Mouse (Mus musculus): Measurements from ENCODE around the gene Rpl7l1. TPM values are rescaled to one million over a fixed set of nuclear protein-coding genes. Genes with fewer than 3 reads are reported as not detected.

Gene Rpl7l1
- polyA plus RNA-seq (2012; rRNA removed), result 88.2 and 89.8 TPM in 2 replicates

GRCm38 (mm10) chr17:46782341-46783221, at the start of gene Rpl7l1:
Rpl7l1 (minus strand) TSS chr17:46782672.

GRCm38 (mm10) chr17:46772404-46773277, 9.8 kb downstream of the Rpl7l1 start, which contains the start of gene 2310039H08Rik:
2310039H08Rik (plus strand) TSS chr17:46772635.

GRCm38 (mm10) chr17:46763544-46763943, 18.9 kb downstream of the Rpl7l1 start, which contains the start of gene Ptcra:
Ptcra (minus strand) TSS chr17:46763712.

GRCm38 (mm10) chr17:46751794-46752556, 30.5 kb downstream of the Rpl7l1 start, which contains the start of gene Cnpy3:
Cnpy3 (minus strand) TSS chr17:46752214.

GRCm38 (mm10) chr17:46728904-46729318, 53.6 kb downstream of the Rpl7l1 start, which contains the start of gene Gnmt:
Gnmt (minus strand) TSS chr17:46729168.

Other genes with a start within 250 kb of the Rpl7l1 start
- gene Cul9, start 236.3 kb downstream of the Rpl7l1 start, polyA plus RNA-seq (2012; rRNA removed), result 37.0 and 39.7 TPM in 2 replicates
- 63.0 and 64.7 TPM in 2 replicates for gene Srf, start 226.5 kb downstream of the Rpl7l1 start, polyA plus RNA-seq (2012; rRNA removed)
- gene Ptk7, start 153.2 kb downstream of the Rpl7l1 start, polyA plus RNA-seq (2012; rRNA removed), result 27.6 and 39.1 TPM in 2 replicates
- gene Klc4, start 136.7 kb downstream of the Rpl7l1 start, polyA plus RNA-seq (2012; rRNA removed), result 35.0 and 37.2 TPM in 2 replicates
- 57.1 and 58.5 TPM in 2 replicates for gene Mrpl2, start 136.4 kb downstream of the Rpl7l1 start, polyA plus RNA-seq (2012; rRNA removed)
- gene Cul7, start 132.3 kb downstream of the Rpl7l1 start, polyA plus RNA-seq (2012; rRNA removed), result 79.9 and 93.7 TPM in 2 replicates
- 36.2 and 40.8 TPM in 2 replicates for gene Rrp36, start 108.3 kb downstream of the Rpl7l1 start, polyA plus RNA-seq (2012; rRNA removed)
- gene Mea1, start 103.9 kb downstream of the Rpl7l1 start, polyA plus RNA-seq (2012; rRNA removed), result 168 and 171 TPM in 2 replicates
- gene Klhdc3, start 101.8 kb downstream of the Rpl7l1 start, polyA plus RNA-seq (2012; rRNA removed), result 140 and 150 TPM in 2 replicates
- 105 and 111 TPM in 2 replicates for gene Ppp2r5d, start 77.6 kb downstream of the Rpl7l1 start, polyA plus RNA-seq (2012; rRNA removed)
- gene Pex6, start 71.2 kb downstream of the Rpl7l1 start, polyA plus RNA-seq (2012; rRNA removed), result 42.6 and 47.2 TPM in 2 replicates
- 1.8 and 2.8 TPM in 2 replicates for gene Gnmt, start 53.5 kb downstream of the Rpl7l1 start, polyA plus RNA-seq (2012; rRNA removed)
- 53.5 and 59.9 TPM in 2 replicates for gene Cnpy3, start 30.5 kb downstream of the Rpl7l1 start, polyA plus RNA-seq (2012; rRNA removed)
- gene Ptcra, start 19.0 kb downstream of the Rpl7l1 start, polyA plus RNA-seq (2012; rRNA removed), result 0.04 TPM in 1 of 2 replicates, not detected in the other
- 64.8 and 67.4 TPM in 2 replicates for gene 2310039H08Rik, start 10.0 kb downstream of the Rpl7l1 start, polyA plus RNA-seq (2012; rRNA removed)
- gene Bicral, start 75.8 kb upstream of the Rpl7l1 start, polyA plus RNA-seq (2012; rRNA removed), result 17.7 and 20.6 TPM in 2 replicates
- 34.7 and 37.5 TPM in 2 replicates for gene Tbcc, start 108.0 kb upstream of the Rpl7l1 start, polyA plus RNA-seq (2012; rRNA removed)
- 0.05 TPM in 2 replicates for gene Prph2, start 127.8 kb upstream of the Rpl7l1 start, polyA plus RNA-seq (2012; rRNA removed)
- 32.3 and 34.7 TPM in 2 replicates for gene Ubr2, start 227.9 kb upstream of the Rpl7l1 start, polyA plus RNA-seq (2012; rRNA removed)

All from central nervous system, embryonic 14 days (tissue).